Mouse (Mus musculus) hematopoietic stem cell, adult 5-6 weeks (primary cell): ENCODE data around the gene Ano1. TPM values are rescaled to one million over a fixed set of nuclear protein-coding genes. Genes with fewer than 3 reads are reported as not detected.
A peak's percentile ranks its signal among the peaks of the same experiment; 100 is the strongest.

Experiments
- ATAC-seq, 2 experiments: fragments of 125-278 bp in 1 of 2; replicated peaks in 1 of 2; 2 replicates each; pipeline ENCODE4 v1.8.0; 2016 to 2017; ENCODE audit warnings: inconsistent platforms in 2 of 2, mild to moderate bottlenecking in 2 of 2, moderate number of reproducible peaks in 2 of 2, low read depth in 1 of 2, moderate TSS enrichment in 1 of 2; ENCODE audit not compliant: low FRiP score in 2 of 2, poor library complexity in 2 of 2, severe bottlenecking in 2 of 2, insufficient read depth in 1 of 2, low TSS enrichment in 1 of 2
- total RNA-seq: library from RNA; stranded (forward); fragments of 172-1452, 232-1000 nt; gene quantifications from 2 replicates; pipeline ENCODE4 v1.2.3, GENCODE M21; 2017

Ano1 gene
- total RNA-seq, 1 experiment from 2014 or later = 0.50 TPM

DNA sequence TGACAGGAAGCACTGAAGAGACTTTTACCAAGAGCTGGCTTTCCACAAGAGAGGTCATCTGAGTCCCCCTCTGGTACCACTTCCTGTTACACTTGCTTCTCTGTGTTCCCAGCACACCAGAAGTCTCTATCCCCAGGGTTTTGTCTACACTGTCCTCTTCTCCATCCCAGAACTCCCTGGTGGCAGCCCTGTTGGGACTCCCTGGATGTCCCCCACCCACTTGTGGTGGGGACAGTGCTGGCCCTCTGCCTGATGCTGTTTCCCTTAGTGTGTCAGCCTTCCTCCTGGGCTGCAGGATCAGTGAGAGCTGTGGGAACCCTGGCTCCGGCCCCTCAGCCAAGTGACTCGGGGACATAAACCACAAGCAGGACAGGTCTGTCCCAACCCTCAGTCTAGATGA lies 22.5 kb upstream of the Ano1 start:
- no peak for ATAC-seq

DNA sequence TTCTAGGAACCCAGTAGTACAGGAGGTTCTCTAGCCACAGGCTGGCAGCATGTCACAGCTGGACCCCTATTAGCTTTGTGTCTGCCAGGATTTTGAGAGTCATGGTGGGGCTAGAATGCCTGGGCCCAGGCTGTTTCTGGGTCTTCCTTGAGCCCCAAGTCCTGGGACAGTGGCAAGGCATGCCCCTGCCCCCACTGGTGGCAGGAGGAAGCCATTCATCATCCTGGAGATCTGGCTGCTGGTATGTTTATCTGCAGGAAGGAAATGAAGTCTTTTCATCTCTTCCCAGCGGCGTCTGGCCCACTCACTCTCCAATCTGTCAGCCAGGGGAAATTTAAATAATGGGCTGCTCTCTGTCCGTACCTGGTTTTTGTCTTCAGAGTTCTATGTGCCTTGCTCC lies 18.3 kb upstream of the Ano1 start:
- peak; percentile 8 to 33; a peak in 1 of 4 replicates for ATAC-seq

DNA sequence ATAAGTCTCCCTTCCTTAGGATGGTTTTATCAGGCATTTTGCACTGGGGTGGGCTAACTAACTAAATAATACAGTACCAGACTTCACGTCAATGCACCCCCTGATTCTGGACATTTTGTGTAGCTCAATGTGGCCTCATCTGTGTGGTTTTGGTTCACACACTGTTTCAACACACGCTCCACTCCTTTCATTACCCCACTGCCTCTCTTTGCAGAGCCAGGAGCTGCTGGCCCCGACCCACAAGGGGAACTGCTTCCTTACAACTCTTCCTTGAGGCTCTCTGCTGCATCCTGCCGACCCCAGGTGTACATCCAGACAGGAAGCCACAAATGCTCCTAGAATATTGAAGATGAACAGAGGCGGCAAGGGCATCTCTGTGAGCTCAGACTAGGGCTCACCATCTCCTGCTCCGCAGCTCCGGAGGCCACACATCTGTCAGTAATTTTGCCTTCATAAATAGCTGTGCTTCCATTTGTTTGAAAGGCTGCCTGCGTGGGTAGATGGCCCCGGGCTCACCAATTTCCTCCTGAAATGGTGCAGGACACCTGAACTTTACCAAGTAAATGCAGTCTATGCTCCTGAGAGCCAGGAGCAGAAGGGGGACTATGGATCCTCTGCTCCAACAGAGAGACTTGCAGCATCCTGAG lies 17.8 kb upstream of the Ano1 start:
- ATAC-seq = peak; percentile 4 to 54; a peak in 2 of 4 replicates

DNA sequence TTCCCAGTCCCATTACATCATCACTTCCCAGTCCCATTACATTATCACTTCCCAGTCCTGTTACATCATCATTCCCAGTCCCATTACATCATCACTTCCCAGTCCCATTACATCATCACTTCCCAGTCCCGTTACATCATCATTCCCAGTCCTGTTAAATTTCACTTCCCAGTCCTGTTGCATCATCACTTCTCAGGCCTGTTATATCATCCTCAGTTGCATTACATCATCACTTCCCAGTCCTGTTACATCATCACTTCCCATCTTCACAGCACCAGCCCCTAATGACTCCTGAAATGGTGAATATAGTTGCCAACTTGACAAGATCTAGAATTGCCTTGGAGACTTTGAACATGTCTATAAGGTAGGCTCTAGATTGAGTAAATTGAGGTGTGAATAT lies 17.1 kb upstream of the Ano1 start:
- ATAC-seq = no peak; a peak in 1 of 4 replicates

DNA sequence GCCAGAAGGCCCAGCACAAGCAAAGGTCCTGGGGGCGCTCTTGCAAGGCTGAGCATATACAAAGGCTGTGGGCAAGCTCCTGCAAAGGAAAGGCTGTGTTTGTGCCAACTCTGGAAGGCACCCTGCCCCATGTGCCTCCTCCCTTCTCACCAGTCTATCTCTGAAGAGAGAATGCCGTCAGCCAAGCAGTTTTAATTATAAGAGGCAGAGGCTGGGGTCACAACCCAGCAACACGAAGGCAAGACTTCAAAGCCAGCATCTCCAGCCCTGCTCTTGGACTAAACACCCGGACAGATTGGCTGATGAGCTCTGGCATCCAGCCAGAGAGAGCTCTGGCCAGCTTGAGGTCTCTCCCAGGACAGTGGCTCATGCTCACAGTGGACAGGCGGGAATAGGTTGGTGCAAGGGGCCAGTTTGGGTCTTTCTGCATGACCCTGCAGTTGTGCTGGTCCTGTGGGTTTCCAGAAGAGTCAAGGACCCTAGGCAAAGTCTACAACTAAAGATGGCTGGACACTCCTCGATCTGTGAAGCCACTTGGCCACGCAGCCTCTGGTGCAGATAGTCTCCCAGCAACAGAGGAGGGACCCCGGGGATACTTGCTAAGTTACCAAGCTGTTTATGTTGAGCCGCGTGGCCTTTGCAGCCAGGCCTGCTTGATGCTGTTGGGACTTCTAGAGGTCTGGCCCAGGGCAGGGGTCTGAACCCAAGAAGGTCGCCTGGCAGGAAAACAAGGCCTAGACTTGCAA lies 12.9 kb upstream of the Ano1 start:
- no peak for ATAC-seq

DNA sequence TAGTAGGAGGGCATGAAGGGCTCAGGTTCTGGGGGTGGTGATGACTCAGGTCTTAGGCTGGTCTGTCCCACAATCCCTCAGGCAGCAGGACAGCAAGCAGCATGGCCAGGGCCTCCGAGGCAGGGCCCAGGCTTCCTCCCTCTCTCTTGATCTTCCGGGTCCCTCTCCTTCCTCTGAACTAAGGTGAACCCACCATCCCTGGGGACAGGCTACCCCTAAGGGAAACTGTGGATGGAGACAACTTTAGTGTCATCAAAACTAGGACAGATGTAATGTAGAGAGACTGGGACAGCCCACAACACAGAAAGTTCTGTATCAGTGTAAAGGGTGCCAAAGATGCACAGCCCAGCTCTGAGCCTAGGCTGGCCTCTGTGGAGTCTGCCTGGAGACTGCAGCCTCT lies 12.2 kb upstream of the Ano1 start:
- no peak for ATAC-seq

DNA sequence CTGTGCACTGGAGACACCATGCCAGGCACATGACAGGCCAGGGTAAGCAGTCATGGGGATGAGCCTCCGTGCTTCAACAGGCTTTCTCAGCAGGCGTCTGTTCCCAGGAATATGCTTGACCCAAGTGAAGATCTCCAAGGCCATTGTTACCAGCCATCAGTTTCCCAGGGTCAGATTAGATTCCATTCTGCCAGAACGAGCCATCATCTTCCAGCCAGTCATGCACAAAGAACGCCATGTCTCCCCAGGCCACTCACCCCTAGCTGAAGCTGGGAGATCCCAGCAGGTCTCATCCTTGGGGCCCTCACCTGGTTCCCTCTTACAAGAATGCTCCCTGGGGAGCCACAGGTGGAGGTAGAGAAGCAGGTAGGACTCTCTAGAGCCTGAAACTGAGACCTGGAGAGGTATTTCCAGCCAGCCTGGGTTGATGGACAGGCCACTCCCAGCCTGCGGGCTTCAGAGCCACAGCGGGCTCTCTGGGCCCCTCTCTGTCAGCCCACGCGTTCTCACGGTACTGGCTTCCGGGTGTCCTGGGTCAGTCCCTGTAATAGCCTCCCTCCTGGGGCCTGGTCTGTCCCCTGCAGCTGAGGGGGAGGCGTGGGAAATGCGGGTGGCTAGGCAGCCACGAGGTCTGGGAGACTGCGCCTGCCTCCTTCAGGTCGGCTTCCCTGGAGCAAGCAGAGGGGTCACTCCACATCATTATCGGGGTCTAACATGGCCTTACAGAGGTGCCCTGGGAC lies 10.9 kb upstream of the Ano1 start:
- ATAC-seq = no peak

DNA sequence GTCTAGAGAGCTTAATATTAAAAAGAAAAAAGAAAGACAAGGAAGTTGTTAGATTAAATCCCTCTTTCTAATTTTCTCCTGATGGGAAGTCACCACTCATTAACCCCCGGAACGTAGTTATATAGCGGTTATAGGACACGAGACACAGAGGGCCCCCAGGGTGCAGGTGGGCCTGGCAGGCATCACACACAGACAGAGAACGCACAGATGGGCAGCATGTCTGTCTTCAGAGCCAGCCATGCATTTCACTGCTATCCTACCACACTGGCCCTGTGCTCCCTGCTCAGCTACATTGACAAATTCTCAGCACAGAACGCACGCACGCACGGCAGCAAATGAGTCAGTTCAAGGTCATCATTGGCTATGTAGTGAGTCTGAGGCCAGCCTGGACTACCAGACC lies 8.5 kb upstream of the Ano1 start:
- ATAC-seq = no peak

DNA sequence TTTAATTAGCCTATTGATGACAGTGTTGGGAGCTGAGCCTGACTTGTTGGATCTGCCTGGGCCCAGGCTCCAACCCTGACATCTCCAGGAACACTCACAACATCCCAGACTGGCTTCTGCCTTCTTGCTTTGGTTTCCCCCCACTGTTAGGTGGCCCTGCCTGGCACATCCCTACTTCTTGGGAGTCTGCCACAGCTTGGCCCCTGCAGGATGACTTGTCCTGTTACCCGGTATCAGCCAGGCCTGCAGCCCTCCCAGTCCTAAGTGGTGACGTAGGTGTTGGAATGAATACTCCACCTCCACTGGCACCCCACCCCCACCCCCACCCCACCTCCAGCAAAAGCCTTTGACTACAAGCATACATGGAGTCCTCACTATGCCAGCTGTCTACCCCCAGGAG lies 7.7 kb upstream of the Ano1 start:
- no peak for ATAC-seq

DNA sequence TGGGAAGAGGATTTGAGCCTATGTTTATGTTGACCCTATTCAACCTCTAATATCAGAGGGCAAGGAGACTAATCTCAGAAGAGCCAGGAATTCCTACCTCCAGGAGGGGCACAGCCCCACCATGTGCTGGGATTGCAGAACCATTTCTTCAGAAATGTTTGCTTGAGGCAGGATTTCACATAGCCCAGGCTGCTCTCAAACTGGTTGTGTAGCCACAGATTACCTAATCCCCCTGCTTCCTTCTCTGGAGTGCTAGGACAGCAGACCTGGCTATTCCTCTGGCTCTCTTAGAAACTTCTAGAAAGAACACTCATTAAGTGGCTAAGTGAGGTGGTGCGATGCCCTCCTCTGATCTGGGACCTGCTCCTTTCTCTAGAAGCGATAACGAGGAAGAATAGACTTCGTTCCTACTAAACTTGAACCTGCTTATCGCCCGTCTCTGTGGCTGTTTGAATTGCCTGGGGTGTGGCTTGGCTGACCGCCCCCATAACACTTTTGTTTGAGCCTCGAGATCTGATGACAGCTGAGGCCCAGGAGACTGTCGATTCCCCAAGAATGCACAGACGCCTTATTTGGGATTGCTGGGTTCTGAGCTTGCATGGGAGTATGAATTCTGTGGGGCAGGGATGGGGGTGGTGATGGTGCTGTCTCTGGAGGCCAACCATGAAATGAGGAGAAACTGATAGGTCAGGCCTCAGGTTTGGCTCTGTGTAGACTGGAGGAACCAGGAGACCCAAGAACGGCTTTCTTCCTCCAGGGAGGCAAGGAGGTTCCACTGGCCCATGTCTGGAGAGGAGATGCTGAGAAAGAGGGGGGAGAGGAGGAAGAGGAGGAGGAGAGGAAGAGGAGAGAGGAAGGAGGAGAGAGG lies 4.0 kb upstream of the Ano1 start:
- ATAC-seq = no peak

DNA sequence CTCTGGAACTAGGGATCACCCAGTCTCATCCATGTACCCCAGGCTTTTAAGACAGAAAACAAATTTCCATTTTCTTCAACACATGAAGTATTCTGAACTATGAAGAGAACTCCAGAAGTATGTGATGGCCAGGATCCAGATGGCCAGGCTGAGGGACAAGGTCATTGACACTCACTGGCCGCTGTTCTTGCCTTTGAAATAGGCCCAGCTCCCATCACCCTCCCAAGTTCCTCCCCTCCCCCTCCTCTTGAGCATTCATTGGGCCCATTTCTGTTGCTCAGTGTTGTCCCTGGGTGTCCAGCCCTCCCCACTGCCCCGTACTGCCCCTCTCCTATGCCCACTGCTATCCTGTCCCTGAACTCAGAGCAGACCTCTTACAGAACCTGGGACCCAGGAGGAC lies 2.9 kb upstream of the Ano1 start:
- no peak for ATAC-seq

DNA sequence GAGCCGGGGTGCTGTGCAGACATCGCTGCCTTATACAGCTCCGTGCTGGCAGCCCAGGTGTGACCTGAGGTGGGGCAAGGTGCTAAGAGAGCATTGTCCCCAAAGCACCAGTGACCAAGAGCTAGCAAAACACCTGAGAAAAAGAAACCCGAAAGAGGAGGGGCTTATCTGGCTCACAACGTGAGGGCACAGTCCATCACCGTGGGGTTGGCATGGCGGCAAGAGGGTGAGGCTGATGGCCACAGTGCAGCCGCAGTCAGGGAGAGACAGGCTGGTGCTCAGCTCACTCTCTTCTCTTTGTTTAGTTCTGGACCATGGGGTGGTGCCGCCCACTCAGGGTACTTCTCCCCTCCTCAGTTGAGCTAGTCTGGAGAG lies 1.9 kb upstream of the Ano1 start:
- no peak for ATAC-seq

DNA sequence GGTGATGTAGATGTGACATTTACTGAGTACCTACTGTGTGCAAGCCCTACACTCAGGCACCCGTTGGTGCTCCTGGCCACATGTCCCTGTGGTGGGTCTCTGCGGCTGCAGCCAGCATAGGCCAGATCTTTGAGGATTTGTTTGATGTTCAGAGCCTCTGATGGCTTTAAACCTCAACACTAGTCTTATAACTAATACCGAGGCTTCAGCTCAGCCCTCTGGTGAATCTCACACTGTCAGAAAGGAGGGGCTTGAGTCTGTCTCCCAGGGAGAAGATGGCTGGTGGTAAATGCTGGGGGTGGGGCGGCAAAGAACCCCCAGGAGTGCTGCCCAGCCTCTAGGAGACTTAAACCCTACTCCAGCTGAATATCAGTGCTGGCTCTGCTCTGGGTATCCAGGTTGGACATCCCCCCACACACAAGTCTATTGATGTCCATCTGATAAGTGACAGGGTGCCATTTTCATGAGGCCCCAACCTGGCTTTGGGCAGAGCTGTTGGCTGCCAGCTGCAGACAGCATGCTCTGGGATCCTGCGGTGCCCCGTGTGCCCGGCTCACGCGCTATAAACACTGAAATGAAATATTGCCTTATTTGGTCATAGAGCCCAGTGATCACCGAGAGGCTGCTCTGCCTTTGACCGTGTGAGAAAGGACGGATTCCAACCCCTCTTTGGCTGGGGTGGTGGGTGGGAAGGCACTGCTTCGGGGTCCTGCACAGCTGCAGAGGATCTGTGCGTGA lies 1.3 kb upstream of the Ano1 start:
- no peak for ATAC-seq

DNA sequence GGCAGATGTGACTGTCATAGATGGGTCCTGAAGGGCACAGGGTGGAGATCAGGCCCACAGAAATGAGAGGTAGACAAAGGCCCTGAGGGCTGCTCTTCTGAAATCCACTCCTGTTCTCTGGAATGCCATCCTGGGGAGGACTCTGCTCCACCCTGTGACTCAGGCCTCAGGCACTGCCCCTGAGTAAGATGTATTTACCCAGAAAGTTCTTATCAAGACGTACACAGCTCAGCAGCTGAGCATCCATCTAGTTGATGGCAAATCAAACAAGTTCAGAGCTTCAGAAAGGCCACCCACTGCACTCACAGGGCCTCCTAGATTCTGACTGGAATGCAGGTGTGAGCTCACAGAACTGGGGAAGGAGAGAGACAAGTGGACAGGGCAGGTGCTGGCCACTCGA lies 4.0 kb downstream of the Ano1 start:
- no peak for ATAC-seq

DNA sequence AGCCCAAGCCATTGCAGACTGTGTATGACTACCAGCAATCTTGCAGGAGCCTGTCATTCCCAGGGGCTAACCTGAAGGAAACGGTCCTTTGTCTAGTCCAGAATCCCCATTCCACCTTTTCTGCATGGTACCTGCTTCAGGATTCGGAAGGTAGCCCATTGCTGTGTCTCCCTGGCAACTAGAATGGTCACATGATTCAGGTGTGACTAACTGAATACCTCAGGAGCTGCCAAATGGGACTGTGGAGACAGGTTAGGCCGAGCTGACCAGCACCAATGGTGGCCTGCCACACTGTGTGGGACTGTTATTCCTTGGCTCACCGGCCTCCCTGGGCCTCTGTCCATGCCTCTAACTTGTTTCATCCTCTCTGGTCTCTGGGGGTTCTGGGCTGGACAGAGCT lies 5.3 kb downstream of the Ano1 start:
- ATAC-seq = no peak

DNA sequence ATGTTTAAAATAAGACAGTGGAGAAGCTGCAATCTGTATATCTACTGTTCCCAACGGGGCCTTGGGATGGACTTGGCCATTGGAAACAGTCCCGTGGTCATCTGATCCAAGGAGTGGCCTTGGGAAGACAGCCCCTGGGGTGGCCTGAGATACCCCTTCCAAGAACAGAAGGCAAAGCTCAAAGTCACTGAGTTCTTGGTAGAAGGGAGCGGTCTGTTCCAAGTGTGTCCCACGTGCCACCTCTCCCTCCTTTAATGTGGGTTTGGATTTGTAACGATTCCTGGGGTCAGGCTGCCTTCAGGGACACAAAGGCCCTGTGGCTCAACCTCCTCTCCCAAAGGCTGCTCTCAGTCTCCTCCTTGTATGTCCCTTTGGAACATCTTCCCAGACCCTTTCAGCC lies 7.9 kb downstream of the Ano1 start:
- no peak for ATAC-seq

DNA sequence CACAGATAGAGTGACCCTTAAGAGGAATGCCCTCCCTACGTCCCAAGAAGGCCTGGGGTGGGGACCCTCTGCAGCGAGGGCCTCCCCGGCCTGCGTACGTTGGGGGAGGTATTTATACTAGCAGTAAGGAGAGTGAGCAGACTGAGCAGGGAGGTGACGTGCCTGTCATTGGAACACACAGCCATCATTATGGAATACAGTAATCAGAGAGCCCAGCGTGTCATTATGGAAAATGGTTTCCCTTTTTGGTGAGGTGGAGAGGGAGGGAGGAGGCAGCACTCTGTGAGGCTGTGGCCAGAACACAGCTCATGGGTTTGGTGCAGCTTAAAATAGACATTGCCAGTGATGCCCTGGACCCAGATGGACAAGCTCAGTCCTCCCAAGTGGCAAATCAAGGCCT lies 11.1 kb downstream of the Ano1 start:
- no peak for ATAC-seq
